Mouse (Mus musculus) embryonic facial prominence, embryonic 11.5 days (tissue): ENCODE data around the gene Dnah9. TPM values are rescaled to one million over a fixed set of nuclear protein-coding genes. Genes with fewer than 3 reads are reported as not detected.
A peak's percentile ranks its signal among the peaks of the same experiment; 100 is the strongest.

Experiments
- ATAC-seq: fragments of 200-750 bp; cut with Nextera tagmentation; replicated peaks from 2 replicates; pipeline ENCODE4 v1.8.0; 2017; ENCODE audit warnings: low read depth; ENCODE audit not compliant: insufficient number of reproducible peaks, low FRiP score, low TSS enrichment
- DNase-seq: peaks from one replicate; pipeline ENCODE4 v3.0.0-alpha.2; 2015; ENCODE audit warnings: low spot score
- H3K27ac ChIP-seq: fragments of 300-500 bp; sonication (generic); replicated peaks from 2 replicates; pipeline ENCODE4 v1.5.1; 2014; ENCODE audit warnings: mild to moderate bottlenecking, low read depth, low read length, control low read depth
- H3K27me3 ChIP-seq: fragments of 300-500 bp; sonication (generic); 2 replicates; pipeline ENCODE4 v1.6.1; 2014; ENCODE audit warnings: mild to moderate bottlenecking, low read length, moderate library complexity, mixed read lengths; ENCODE audit not compliant: control insufficient read depth, insufficient read depth
- H3K36me3 ChIP-seq: fragments of 300-500 bp; sonication (generic); replicated peaks from 2 replicates; pipeline ENCODE4 v1.6.1; 2014; ENCODE audit warnings: low read depth, mild to moderate bottlenecking, low read length, moderate library complexity, mixed read lengths; ENCODE audit not compliant: control insufficient read depth, insufficient read depth
- H3K4me1 ChIP-seq: fragments of 300-500 bp; sonication (generic); 2 replicates; pipeline ENCODE4 v1.6.1; 2014; ENCODE audit warnings: low read length, mixed read lengths; ENCODE audit not compliant: control insufficient read depth, insufficient read depth
- H3K4me2 ChIP-seq: fragments of 300-500 bp; sonication (generic); 2 replicates; pipeline ENCODE4 v1.6.1; 2014; ENCODE audit warnings: low read depth, mild to moderate bottlenecking, control low read depth, low read length, moderate library complexity
- H3K4me3 ChIP-seq: fragments of 300-500 bp; sonication (generic); 2 replicates; pipeline ENCODE4 v1.5.1; 2014; ENCODE audit warnings: low read depth, low read length, control low read depth
- H3K9ac ChIP-seq: fragments of 300-500 bp; sonication (generic); replicated peaks from 2 replicates; pipeline ENCODE4 v1.6.1; 2014; ENCODE audit warnings: mild to moderate bottlenecking, control low read depth, low read length
- H3K9me3 ChIP-seq: fragments of 300-500 bp; sonication (generic); replicated peaks from 2 replicates; pipeline ENCODE4 v1.6.1; 2016; ENCODE audit warnings: mild to moderate bottlenecking, low read length, inconsistent platforms, mixed read lengths; ENCODE audit not compliant: control insufficient read depth
- WGBS: fragments of 180-500 bp; shearing (Covaris S2); extraction: QIAGEN DNeasy Blood & Tissue Kit; methylation state at CpG from one replicate; pipeline ENCODE4 v1.1.7; 2014; 5-methylcytosine and 5-hydroxymethylcytosine counted together
- polyA plus RNA-seq: library from polyadenylated mRNA; unstranded; fragments of >200 nt; fragmentation: Nextera tagmentation; extraction: Ambion mirVana; gene quantifications from 2 replicates; pipeline ENCODE4 v1.2.1, GENCODE M21; 2014

The Dnah9 gene
- polyA plus RNA-seq, 1 experiment from 2014 or later, result 0.11 TPM

DNA sequence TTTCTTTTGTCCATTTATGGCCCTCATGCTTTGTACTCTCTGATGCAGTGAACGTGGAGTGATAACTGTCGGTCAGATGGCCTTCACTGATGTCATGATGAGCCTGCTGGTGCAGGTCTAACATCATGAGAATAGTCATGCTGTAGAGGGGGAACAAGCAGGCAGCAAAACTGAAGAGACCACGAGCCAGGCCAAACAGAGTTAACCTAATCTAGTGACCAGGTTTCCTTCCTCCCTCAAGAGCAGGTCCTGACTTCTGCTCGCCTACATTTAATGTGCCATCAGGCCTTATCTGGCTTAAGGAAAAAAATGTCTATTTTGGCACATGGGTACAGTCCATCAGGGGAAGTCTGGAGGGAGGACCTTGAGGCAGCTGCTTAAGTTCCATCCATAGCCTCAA lies 259.2 kb downstream of the Dnah9 start:
- Histone ChIP-seq H3K9me3 (no peaks in the 10 kb centered on the region), H3K27me3 (no peaks in the 10 kb centered on the region), H3K36me3 (no peaks in the 10 kb centered on the region), H3K4me3 (no peak overlapping the region), H3K9ac (no peak overlapping the region), H3K27ac (no peak overlapping the region), H3K4me1 (no peaks in the 10 kb centered on the region), H3K4me2 (no peak overlapping the region)
- no peak for DNase-seq
- ATAC-seq, result no peak
- 82% methylated on average over 4 of the region's 4 CpGs for WGBS

DNA sequence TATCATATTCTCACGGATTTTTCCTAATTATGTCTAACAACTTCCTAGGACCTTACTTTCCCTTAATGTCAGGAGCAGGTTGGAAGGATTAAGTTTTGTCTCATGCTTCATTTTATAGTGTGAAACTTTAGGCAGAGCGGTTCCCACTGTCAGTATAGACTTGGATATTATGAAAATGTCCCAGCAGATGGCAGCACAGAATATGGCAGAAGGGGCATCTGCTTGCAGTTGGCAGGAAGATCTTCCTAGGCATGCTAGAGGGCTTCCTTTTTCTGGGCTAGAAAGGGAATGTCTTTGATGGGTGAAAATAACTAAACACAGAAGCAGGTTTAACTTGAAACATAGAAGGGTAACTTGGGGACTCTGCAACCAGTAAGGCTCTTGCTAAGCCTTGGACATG lies 262.9 kb downstream of the Dnah9 start:
- Histone ChIP-seq H3K4me2 (no peak overlapping the region), H3K9me3 (no peaks in the 10 kb centered on the region), H3K27ac (no peak overlapping the region), H3K36me3 (no peaks in the 10 kb centered on the region), H3K9ac (no peak overlapping the region), H3K4me1 (no peaks in the 10 kb centered on the region), H3K4me3 (no peak overlapping the region), H3K27me3 (no peaks in the 10 kb centered on the region)
- DNase-seq (peak; percentile 35), ATAC-seq (no peak)
- WGBS, result 75% methylated on average over 2 of the region's 2 CpGs

DNA sequence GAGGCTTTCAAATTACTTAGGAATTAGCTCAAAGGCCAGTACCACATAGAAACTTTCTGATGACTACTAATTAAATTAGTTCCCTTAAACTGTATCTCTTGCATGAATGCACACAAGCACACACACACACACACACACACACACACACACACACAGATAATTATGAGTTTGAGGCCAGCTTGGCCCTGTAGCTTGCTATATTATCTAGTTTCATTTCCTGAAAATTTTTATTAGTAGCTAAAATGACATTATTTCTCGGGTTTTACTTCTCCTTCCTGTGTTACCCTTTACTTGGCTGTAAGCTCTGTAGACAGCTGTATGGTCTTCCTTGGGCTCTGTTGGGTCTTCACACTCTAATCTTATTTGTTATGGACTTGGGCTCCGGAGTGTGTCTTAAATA lies 264.4 kb downstream of the Dnah9 start:
- no peak for ATAC-seq
- Histone ChIP-seq H3K4me1 (no peaks in the 10 kb centered on the region), H3K27ac (no peak overlapping the region), H3K9me3 (no peaks in the 10 kb centered on the region), H3K27me3 (no peaks in the 10 kb centered on the region), H3K4me3 (no peak overlapping the region), H3K9ac (no peak overlapping the region), H3K36me3 (no peaks in the 10 kb centered on the region), H3K4me2 (no peak overlapping the region)
- DNase-seq, result no peak
- 77% methylated on average over 2 of the region's 2 CpGs for WGBS

- 85% methylated on average over 2 of the region's 2 CpGs for WGBS
- no peaks in the 10 kb centered on the region for H3K36me3 ChIP-seq
- no peak for ATAC-seq
Measured at GRCm38 (mm10) chr11:65881465-65881864, 286.9 kb downstream of the Dnah9 start.

DNA sequence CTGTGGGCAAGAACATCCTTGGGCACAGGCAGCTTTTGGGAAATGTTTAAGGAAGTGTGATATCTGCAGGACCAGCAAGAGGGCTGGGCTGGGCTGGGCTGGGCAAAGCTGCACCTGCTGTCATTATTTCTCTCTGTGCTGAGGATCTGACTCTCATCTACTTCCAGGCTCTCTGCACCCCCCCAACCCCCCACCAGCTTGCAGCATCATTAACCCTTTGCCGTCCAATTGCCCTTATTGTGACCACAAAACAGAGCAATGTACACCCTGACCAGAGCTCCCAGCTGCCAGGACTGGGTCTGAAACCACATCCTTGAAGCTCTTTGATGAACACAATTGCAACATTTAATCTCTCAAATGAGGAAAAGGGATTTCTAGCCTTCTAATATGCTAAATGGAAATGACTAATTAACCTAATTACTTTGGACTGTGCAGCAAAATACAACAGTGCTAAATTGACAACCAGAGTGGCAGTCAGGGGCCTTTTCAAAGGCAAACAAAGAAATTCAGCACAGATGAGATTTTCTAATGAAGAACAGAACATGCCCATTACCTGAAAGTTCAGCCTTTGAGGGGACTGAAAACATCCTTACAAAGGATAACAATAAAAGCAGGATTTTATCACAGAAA lies 291.1 kb downstream of the Dnah9 start:
- Histone ChIP-seq H3K4me3 (no peak overlapping the region), H3K9ac (no peak overlapping the region), H3K27me3 (no peaks in the 10 kb centered on the region), H3K4me2 (no peak overlapping the region), H3K9me3 (no peaks in the 10 kb centered on the region), H3K27ac (no peak overlapping the region), H3K4me1 (no peaks in the 10 kb centered on the region), H3K36me3 (no peaks in the 10 kb centered on the region)
- 33% methylated on average over 1 of the region's 1 CpGs for WGBS
- DNase-seq, result no peak
- no peak for ATAC-seq

More at GRCm38 (mm10) chr11:65881465-65881864, 286.9 kb downstream of the Dnah9 start:
- no peak overlapping the region for H3K27ac ChIP-seq
- no peaks in the 10 kb centered on the region for H3K27me3 ChIP-seq
- H3K9ac ChIP-seq, result no peak overlapping the region
- DNase-seq, result no peak
- H3K4me2 ChIP-seq, result no peak overlapping the region
- H3K9me3 ChIP-seq, result no peaks in the 10 kb centered on the region
- no peak overlapping the region for H3K4me3 ChIP-seq
- no peaks in the 10 kb centered on the region for H3K4me1 ChIP-seq

- DNase-seq (peak; percentile 4), ATAC-seq (no peak)
- 40% methylated on average over 4 of the region's 4 CpGs for WGBS
- H3K9me3 ChIP-seq, result no peaks in the 10 kb centered on the region
- no peaks in the 10 kb centered on the region for H3K4me1 ChIP-seq
- no peaks in the 10 kb centered on the region for H3K27me3 ChIP-seq
- H3K27ac ChIP-seq, result no peak overlapping the region
- no peak overlapping the region for H3K9ac ChIP-seq
- H3K36me3 ChIP-seq, result no peaks in the 10 kb centered on the region
- no peak overlapping the region for H3K4me2 ChIP-seq
- no peak overlapping the region for H3K4me3 ChIP-seq
Measured at GRCm38 (mm10) chr11:65861476-65861875, 306.9 kb downstream of the Dnah9 start.

- no peak overlapping the region for H3K4me2 ChIP-seq
- H3K27ac ChIP-seq, result no peak overlapping the region
- no peaks in the 10 kb centered on the region for H3K9me3 ChIP-seq
- H3K4me1 ChIP-seq, result no peaks in the 10 kb centered on the region
- 20% methylated on average over 1 of the region's 1 CpGs for WGBS
- ATAC-seq, result no peak
- H3K36me3 ChIP-seq, result no peaks in the 10 kb centered on the region
- H3K4me3 ChIP-seq, result no peak overlapping the region
- no peak overlapping the region for H3K9ac ChIP-seq
- no peaks in the 10 kb centered on the region for H3K27me3 ChIP-seq
- DNase-seq, result peak; percentile 31
Measured at GRCm38 (mm10) chr11:65852066-65852465, 316.3 kb downstream of the Dnah9 start.

DNA sequence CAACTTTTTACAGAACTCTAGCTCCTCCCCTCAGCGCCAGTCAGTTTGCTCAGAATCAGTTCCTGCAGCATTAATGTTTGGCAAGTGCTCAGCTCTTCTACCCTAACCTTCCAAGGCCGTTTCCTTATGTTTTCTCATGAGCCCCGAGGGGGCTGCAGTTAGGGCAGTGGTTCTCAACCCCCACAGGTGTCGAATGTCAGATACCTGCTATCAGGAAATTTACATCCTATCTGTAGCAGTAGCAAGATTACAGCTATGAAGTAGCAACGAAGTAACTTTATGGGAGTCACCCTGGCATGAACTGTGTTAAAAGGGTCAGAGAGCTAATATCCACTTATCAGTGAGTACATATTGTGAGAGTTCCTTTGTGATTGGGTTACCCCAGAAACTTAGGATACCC lies 321.9 kb downstream of the Dnah9 start:
- DNase-seq (no peak), ATAC-seq (no peak)
- Histone ChIP-seq H3K9ac (no peak overlapping the region), H3K27me3 (no peaks in the 10 kb centered on the region), H3K4me2 (no peak overlapping the region), H3K4me1 (no peaks in the 10 kb centered on the region), H3K9me3 (no peaks in the 10 kb centered on the region), H3K4me3 (no peak overlapping the region), H3K27ac (no peak overlapping the region), H3K36me3 (no peaks in the 10 kb centered on the region)
- WGBS, result 68% methylated on average over 5 of the region's 5 CpGs
